Mouse (Mus musculus) bone marrow, adult 2 months (tissue): Measurements from ENCODE around the gene Trim46. TPM values are rescaled to one million over a fixed set of nuclear protein-coding genes. Genes with fewer than 3 reads are reported as not detected.

Source experiments
- H3K27ac ChIP-seq: fragments of 200-500 bp; 2 replicates; pipeline ENCODE4 v1.5.1; 2012; ENCODE audit warnings: low read depth, mild to moderate bottlenecking, control low read depth, inconsistent platforms, low read length; ENCODE audit not compliant: control insufficient read depth, poor library complexity, insufficient read depth
- H3K4me1 ChIP-seq: fragments of 200-500 bp; 2 replicates; pipeline ENCODE4 v1.6.1; 2011; ENCODE audit warnings: low read length; ENCODE audit not compliant: control insufficient read depth, insufficient read depth
- H3K4me3 ChIP-seq: fragments of 200-500 bp; replicated peaks from 2 replicates; pipeline ENCODE3; 2011; ENCODE audit warnings: mild to moderate bottlenecking, low read depth, low read length, control low read depth; ENCODE audit not compliant: control insufficient read depth
- CTCF ChIP-seq: fragments of 200-500 bp; IDR thresholded peaks from 2 replicates; pipeline ENCODE4 v1.5.1; 2011; ENCODE audit warnings: low read length, control low read depth; ENCODE audit not compliant: control insufficient read depth, insufficient read depth
- POLR2A ChIP-seq: fragments of 200-500 bp; IDR thresholded peaks from 2 replicates; pipeline ENCODE4 v1.6.1; 2011; ENCODE audit warnings: low read depth, mild to moderate bottlenecking, control low read depth, low read length, borderline replicate concordance; ENCODE audit not compliant: control insufficient read depth
- WGBS: fragments of 180-500 bp; shearing (Covaris S2); methylation state at CpG from one replicate; pipeline ENCODE4 v1.1.7; 2018; 5-methylcytosine and 5-hydroxymethylcytosine counted together
- polyA plus RNA-seq: library from polyadenylated mRNA; stranded (reverse); fragments of >200 nt; gene quantifications from 2 replicates; pipeline ENCODE4 v1.2.4, GENCODE M21; 2011; ENCODE audit warnings: low replicate concordance; ENCODE audit not compliant: missing spikeins, insufficient read depth, insufficient read length

Gene Trim46
- polyA plus RNA-seq, 1 experiment: 1.6 TPM

- Histone ChIP-seq H3K4me1 (peaks cover 5% of the 10 kb centered on the region), H3K27ac (peak within 1 kb of the TSS; percentile 16; the same call in 1 of the 2 replicates), H3K4me3 (peak within 1 kb of the TSS; percentile 93)
- no peak for TF ChIP-seq CTCF
- no peak for TF ChIP-seq POLR2A
- WGBS: 6% methylated on average over 20 of the region's 20 CpGs
These were observed 379 bp downstream of the Trim46 start, which contains the start of gene Krtcap2 for GRCm38 (mm10) chr3:89245688-89246171. Gene Krtcap2, plus strand, starts transcription at chr3:89245966.

GRCm38 (mm10) chr3:89244982-89245687 is 974 bp downstream of the Trim46 start:
- peaks cover 3% of the 10 kb centered on the region for H3K4me1 ChIP-seq
- no peak for TF ChIP-seq CTCF
- no peak for TF ChIP-seq POLR2A
- no peak overlapping the region for H3K27ac ChIP-seq
- H3K4me3 ChIP-seq: peak overlapping the region; percentile 15
- WGBS: under 1% methylated on average over 25 of the region's 26 CpGs

- 43% methylated on average over 25 of the region's 25 CpGs for WGBS
These were observed 1.7 kb downstream of the Trim46 start for GRCm38 (mm10) chr3:89244158-89244981.

DNA sequence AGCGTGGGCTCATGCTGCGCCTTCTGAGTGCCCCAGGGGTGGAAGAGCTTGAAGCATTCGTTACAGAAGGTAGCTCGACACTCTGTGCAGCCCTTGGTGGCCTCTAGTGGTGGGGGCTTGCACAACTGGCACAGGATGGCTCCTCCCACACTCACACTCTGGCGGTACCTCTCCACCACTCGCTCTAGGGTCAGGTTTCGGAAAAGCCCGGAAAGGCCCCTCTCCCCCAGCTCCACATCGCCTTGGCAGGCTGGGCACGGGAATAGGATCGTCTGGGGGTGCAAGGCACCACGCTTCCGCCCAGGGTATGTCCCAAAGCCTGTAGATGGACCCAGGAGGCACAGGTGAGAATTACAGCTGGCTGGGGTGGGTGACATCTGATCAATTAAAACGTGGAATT is 2.5 kb downstream of the Trim46 start:
- 11% methylated on average over 14 of the region's 14 CpGs for WGBS
- no peak overlapping the region for H3K4me3 ChIP-seq
- no peak overlapping the region for H3K27ac ChIP-seq
- peaks cover 3% of the 10 kb centered on the region for H3K4me1 ChIP-seq
- TF ChIP-seq CTCF (peak; percentile 58), POLR2A (no peak)

More at GRCm38 (mm10) chr3:89244158-89244981, 1.7 kb downstream of the Trim46 start:
- TF ChIP-seq POLR2A (no peak), CTCF (0 out of 2 replicates have a peak, but pooled peaks have one; percentile 2)
- H3K4me1 ChIP-seq: peaks cover 3% of the 10 kb centered on the region
- H3K4me3 ChIP-seq: no peak overlapping the region
- no peak overlapping the region for H3K27ac ChIP-seq

DNA sequence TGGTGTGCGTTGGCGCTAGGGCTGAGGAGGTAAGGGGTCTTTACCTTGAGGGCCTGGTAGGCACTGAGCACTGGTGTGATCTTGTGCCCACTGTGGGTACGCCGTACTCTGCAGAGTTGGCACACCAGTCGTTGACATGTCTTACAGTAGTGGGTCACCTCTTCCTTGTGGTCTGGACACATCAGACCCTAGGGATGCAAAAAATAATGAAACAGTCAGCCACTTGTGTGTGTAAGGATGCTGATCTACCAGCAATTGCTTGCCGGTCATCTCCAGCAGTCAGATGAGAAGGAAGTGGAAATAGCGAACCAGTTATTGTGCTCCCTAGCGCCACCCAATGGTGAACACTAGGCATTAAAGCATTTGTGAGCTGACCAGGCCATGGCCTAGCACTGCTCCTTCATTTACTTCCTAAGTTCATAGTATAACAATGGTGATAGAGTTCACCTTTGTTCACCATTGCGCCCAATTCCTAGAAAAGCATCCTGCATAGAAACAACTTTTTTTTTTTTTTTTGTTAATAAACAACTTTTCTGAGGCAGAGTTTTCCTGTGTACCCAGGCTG is 3.7 kb downstream of the Trim46 start:
- Histone ChIP-seq H3K4me1 (peaks cover 3% of the 10 kb centered on the region), H3K4me3 (no peak overlapping the region), H3K27ac (no peak overlapping the region)
- WGBS: 57% methylated on average over 9 of the region's 9 CpGs
- TF ChIP-seq POLR2A (no peak), CTCF (peak; percentile 72)

DNA sequence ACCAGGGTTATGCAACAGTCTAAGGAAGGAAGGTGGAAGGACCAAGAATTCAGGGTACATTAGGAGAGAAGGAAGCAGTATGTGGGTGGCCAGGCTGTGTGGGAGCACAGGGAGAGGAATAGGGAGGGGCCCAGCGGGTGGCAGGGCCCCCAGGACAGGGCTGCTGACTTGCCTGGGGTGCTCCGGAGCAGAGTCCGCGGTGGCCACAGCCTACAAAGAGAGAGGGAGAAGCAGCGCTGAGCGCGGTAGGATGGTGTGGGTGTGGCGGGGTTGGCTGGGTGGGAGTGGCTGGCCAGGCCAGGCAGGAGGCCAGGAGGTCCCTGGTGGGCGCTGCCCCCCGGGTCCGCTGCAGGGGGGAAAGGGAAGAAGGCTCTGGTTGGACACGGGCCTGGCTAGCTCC is 7.6 kb downstream of the Trim46 start:
- Histone ChIP-seq H3K27ac (no peak overlapping the region), H3K4me1 (peaks cover 2% of the 10 kb centered on the region; the same call in 1 of the 2 replicates), H3K4me3 (no peak overlapping the region)
- WGBS: 77% methylated on average over 11 of the region's 12 CpGs
- TF ChIP-seq POLR2A: no peak
- TF ChIP-seq CTCF: no peak

DNA sequence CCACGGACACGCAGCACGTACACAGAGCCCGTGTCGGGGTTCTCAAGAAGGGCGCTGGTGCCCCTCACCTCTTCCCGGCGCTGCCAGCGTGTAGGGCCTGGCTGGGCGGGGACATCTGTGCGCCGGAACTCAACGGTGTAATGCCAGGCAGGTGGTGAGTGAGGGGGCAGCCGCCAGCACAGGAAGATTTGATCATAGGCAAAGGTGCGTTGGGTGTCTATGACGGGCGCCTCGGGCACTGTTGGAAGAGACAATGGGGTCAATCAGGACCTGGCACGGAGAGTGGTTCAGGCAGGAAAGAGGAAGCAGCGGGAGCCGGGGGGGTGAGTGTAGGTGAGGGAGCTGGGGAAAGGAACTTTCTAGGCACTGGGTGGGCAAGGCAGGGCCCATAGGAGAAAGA is 8.4 kb downstream of the Trim46 start:
- no peak overlapping the region for H3K27ac ChIP-seq
- H3K4me1 ChIP-seq: peaks cover 3% of the 10 kb centered on the region; the same call in 1 of the 2 replicates
- whole genome bisulfite sequencing: 79% methylated on average over 21 of the region's 21 CpGs
- TF ChIP-seq POLR2A: no peak
- no peak for TF ChIP-seq CTCF
- H3K4me3 ChIP-seq: no peak overlapping the region

DNA sequence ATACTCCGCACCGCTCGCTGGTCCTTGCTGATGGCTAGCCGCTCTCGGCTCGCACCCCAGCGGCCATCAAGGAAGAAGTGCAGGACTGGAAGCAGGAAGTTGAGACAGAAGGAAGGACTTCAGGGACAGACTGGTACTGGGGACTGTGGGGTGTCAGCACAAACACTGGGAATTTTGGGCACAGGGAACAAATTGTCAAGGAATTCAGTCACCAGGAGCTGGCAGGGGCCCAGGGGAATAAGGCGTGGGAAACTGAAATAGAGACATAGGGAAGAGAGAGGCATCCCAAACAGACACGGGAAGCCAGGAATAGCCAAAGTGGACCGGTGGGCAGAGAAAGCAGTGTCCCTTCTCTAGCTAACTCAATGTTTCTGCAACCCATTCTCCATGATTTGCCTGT is 9.6 kb downstream of the Trim46 start:
- 81% methylated on average over 10 of the region's 10 CpGs for WGBS
- Histone ChIP-seq H3K27ac (no peak overlapping the region), H3K4me1 (peaks cover 3% of the 10 kb centered on the region; the same call in 1 of the 2 replicates), H3K4me3 (no peak overlapping the region)
- TF ChIP-seq POLR2A: no peak
- TF ChIP-seq CTCF: no peak
